Mouse (Mus musculus): ENCODE measurements at regions not wholly inside any gene's neighbourhood (a gene's known extent, or its start where the extent isn't known, plus 50 kb on each side); places are given as distances from the start of the nearest gene placed in this dataset.
"Not testable (repeated sequence)": the region's sequence is repeated elsewhere in the genome, so short reads cannot be mapped to it uniquely, and the experiment has no call there.

GRCm38 (mm10) chr17:91466822-91467221, 374.0 kb upstream of the Nrxn1 start:
- TF ChIP-seq CTCF (IDR thresholded peaks at IDR 0.05; ENCODE audit: low read depth), result no peak
- Histone ChIP-seq H3K4me1 (ENCODE audit: insufficient read depth) (no peaks in the 10 kb centered on the region), H3K9me3 (ENCODE audit: low read depth, low read length) (no peaks in the 10 kb centered on the region), H3K36me3 (ENCODE audit: insufficient read depth) (no peaks in the 10 kb centered on the region), H3K4me3 (ENCODE audit: low read depth, low read length) (no peak overlapping the region), H3K27me3 (ENCODE audit: insufficient read depth, low read length) (no peaks in the 10 kb centered on the region), H3K27ac (ENCODE audit: low read depth) (no peak overlapping the region), H3K4me2 (no peak overlapping the region), H3K9ac (no peak overlapping the region)
- WGBS, result 57% methylated on average over 8 of the region's 8 CpGs
- ATAC-seq (ENCODE audit: insufficient read depth), result no peak
- DNase-seq, result no peak

GRCm38 (mm10) chr17:91451711-91452110, 358.8 kb upstream of the Nrxn1 start:
- TF ChIP-seq CTCF (IDR thresholded peaks at IDR 0.05; ENCODE audit: low read depth), result no peak
- Histone ChIP-seq H3K27ac (ENCODE audit: low read depth) (no peak overlapping the region), H3K27me3 (ENCODE audit: insufficient read depth, low read length) (no peaks in the 10 kb centered on the region), H3K9me3 (ENCODE audit: low read depth, low read length) (no peaks in the 10 kb centered on the region), H3K36me3 (ENCODE audit: insufficient read depth) (no peaks in the 10 kb centered on the region), H3K4me2 (no peak overlapping the region), H3K4me1 (ENCODE audit: insufficient read depth) (no peaks in the 10 kb centered on the region), H3K4me3 (ENCODE audit: low read depth, low read length) (no peak overlapping the region), H3K9ac (no peak overlapping the region)
- DNase-seq, result no peak
- ATAC-seq (ENCODE audit: insufficient read depth), result no peak

GRCm38 (mm10) chr17:91431780-91432720, 339.2 kb upstream of the Nrxn1 start:
- not testable (repeated sequence) for H3K4me3 ChIP-seq (ENCODE audit: low read depth, low read length); H3K36me3 ChIP-seq (ENCODE audit: insufficient read depth); H3K9me3 ChIP-seq (ENCODE audit: low read depth, low read length); H3K27me3 ChIP-seq (ENCODE audit: insufficient read depth, low read length); H3K9ac ChIP-seq; H3K4me2 ChIP-seq; H3K27ac ChIP-seq (ENCODE audit: low read depth); H3K4me1 ChIP-seq (ENCODE audit: insufficient read depth); ATAC-seq (ENCODE audit: insufficient read depth); DNase-seq
- WGBS, result 85% methylated on average over 8 of the region's 8 CpGs

- Histone ChIP-seq H3K27me3 (ENCODE audit: insufficient read depth, low read length) (no peaks in the 10 kb centered on the region), H3K36me3 (ENCODE audit: insufficient read depth) (no peaks in the 10 kb centered on the region), H3K9ac (no peak overlapping the region), H3K4me1 (ENCODE audit: insufficient read depth) (no peaks in the 10 kb centered on the region), H3K4me2 (no peak overlapping the region), H3K27ac (ENCODE audit: low read depth) (no peak overlapping the region), H3K9me3 (ENCODE audit: low read depth, low read length) (no peaks in the 10 kb centered on the region), H3K4me3 (ENCODE audit: low read depth, low read length) (no peak overlapping the region)
- WGBS, result 85% methylated on average over 1 of the region's 1 CpGs
- no peak for TF ChIP-seq CTCF (IDR thresholded peaks at IDR 0.05; ENCODE audit: low read depth)
- no peak for ATAC-seq (ENCODE audit: insufficient read depth)
- no peak for DNase-seq
Observed at GRCm38 (mm10) chr17:91430351-91430750, 337.5 kb upstream of the Nrxn1 start.

- H3K4me3 ChIP-seq (ENCODE audit: low read depth, low read length), result no peak overlapping the region
- H3K4me1 ChIP-seq (ENCODE audit: insufficient read depth), result no peaks in the 10 kb centered on the region
- ATAC-seq (ENCODE audit: insufficient read depth) (no peak), DNase-seq (no peak)
- H3K27me3 ChIP-seq (ENCODE audit: insufficient read depth, low read length), result no peaks in the 10 kb centered on the region
- 95% methylated on average over 1 of the region's 1 CpGs for WGBS
- H3K27ac ChIP-seq (ENCODE audit: low read depth), result no peak overlapping the region
- H3K4me2 ChIP-seq, result no peak overlapping the region
- no peak for TF ChIP-seq CTCF (IDR thresholded peaks at IDR 0.05; ENCODE audit: low read depth)
- no peak overlapping the region for H3K9ac ChIP-seq
- no peaks in the 10 kb centered on the region for H3K36me3 ChIP-seq (ENCODE audit: insufficient read depth)
- no peaks in the 10 kb centered on the region for H3K9me3 ChIP-seq (ENCODE audit: low read depth, low read length)
Observed at GRCm38 (mm10) chr17:91425120-91425519, 332.2 kb upstream of the Nrxn1 start.

GRCm38 (mm10) chr17:91418582-91418981, 325.7 kb upstream of the Nrxn1 start:
- Histone ChIP-seq H3K4me2 (no peak overlapping the region), H3K9me3 (ENCODE audit: low read depth, low read length) (no peaks in the 10 kb centered on the region), H3K4me1 (ENCODE audit: insufficient read depth) (no peaks in the 10 kb centered on the region), H3K27ac (ENCODE audit: low read depth) (no peak overlapping the region), H3K36me3 (ENCODE audit: insufficient read depth) (no peaks in the 10 kb centered on the region), H3K27me3 (ENCODE audit: insufficient read depth, low read length) (no peaks in the 10 kb centered on the region), H3K4me3 (ENCODE audit: low read depth, low read length) (no peak overlapping the region), H3K9ac (no peak overlapping the region)
- ATAC-seq (ENCODE audit: insufficient read depth) (no peak), DNase-seq (no peak)
- 49% methylated on average over 1 of the region's 1 CpGs for WGBS
- TF ChIP-seq CTCF (IDR thresholded peaks at IDR 0.05; ENCODE audit: low read depth), result no peak

- H3K4me3 ChIP-seq (ENCODE audit: low read depth, low read length), result no peak overlapping the region
- 88% methylated on average over 2 of the region's 2 CpGs for WGBS
- no peak overlapping the region for H3K4me2 ChIP-seq
- no peaks in the 10 kb centered on the region for H3K9me3 ChIP-seq (ENCODE audit: low read depth, low read length)
- no peak overlapping the region for H3K9ac ChIP-seq
- no peaks in the 10 kb centered on the region for H3K27me3 ChIP-seq (ENCODE audit: insufficient read depth, low read length)
- DNase-seq (no peak), ATAC-seq (ENCODE audit: insufficient read depth) (no peak)
- no peaks in the 10 kb centered on the region for H3K36me3 ChIP-seq (ENCODE audit: insufficient read depth)
- TF ChIP-seq CTCF (IDR thresholded peaks at IDR 0.05; ENCODE audit: low read depth), result no peak
- no peaks in the 10 kb centered on the region for H3K4me1 ChIP-seq (ENCODE audit: insufficient read depth)
- no peak overlapping the region for H3K27ac ChIP-seq (ENCODE audit: low read depth)
Observed at GRCm38 (mm10) chr17:91390969-91391764, 298.3 kb upstream of the Nrxn1 start.

- not testable (repeated sequence) for H3K4me1 ChIP-seq (ENCODE audit: insufficient read depth); H3K27me3 ChIP-seq (ENCODE audit: insufficient read depth, low read length); H3K9ac ChIP-seq; DNase-seq; H3K27ac ChIP-seq (ENCODE audit: low read depth); H3K9me3 ChIP-seq (ENCODE audit: low read depth, low read length); H3K4me2 ChIP-seq; H3K36me3 ChIP-seq (ENCODE audit: insufficient read depth); ATAC-seq (ENCODE audit: insufficient read depth); H3K4me3 ChIP-seq (ENCODE audit: low read depth, low read length)
- 64% methylated on average over 9 of the region's 9 CpGs for WGBS
Observed at GRCm38 (mm10) chr17:91389937-91390623, 297.2 kb upstream of the Nrxn1 start.

All from lung, embryonic 14.5 days (tissue).